Mouse (Mus musculus): Measurements from ENCODE around the gene Olfr419.

- no peak for TF ChIP-seq POLR2A (IDR thresholded peaks at IDR 0.05; ENCODE audit: borderline replicate concordance, control insufficient read depth, low read depth, low read length)
- no peak for TF ChIP-seq CTCF (IDR thresholded peaks at IDR 0.05; ENCODE audit: control insufficient read depth, insufficient read depth, low read length)
Measured at GRCm38 (mm10) chr1:174239916-174240315, 11.9 kb downstream of the Olfr419 start.

Measured in bone marrow, adult 2 months (tissue).